Mouse (Mus musculus): ENCODE results near the gene Dgke. TPM values are rescaled to one million over a fixed set of nuclear protein-coding genes. Genes with fewer than 3 reads are reported as not detected.

Dgke gene
- total RNA-seq, 1 experiment = 24.2 TPM

DNA sequence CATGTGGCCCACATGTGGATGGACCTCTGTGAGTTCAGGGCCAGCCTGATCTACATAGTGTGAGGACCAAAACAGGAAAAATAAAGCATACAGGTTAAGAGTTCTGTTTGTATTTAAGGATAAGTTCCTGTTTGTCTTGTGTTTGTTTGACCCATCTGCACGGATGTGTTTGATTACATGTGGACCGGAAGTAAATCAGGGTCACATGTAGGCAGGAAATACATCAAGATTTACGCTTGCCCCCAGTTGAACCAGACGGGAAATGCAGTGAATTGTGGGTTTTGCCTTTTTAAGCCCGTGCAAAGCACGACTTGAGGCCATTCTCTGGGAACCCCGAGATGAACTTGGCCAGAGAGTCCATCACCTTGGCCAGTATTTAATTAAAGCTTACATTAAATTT lies 5.3 kb downstream of the Dgke start:
- H3K4me3 ChIP-seq (ENCODE audit: insufficient read depth in 1 of 2, low read depth in 1 of 2, low read length in 2 of 2, poor library complexity in 1 of 2, severe bottlenecking in 1 of 2) = no peak overlapping the region
- H3K27ac ChIP-seq (ENCODE audit: insufficient read depth, low read depth, low read length, poor library complexity, severe bottlenecking) = no peak overlapping the region
- H3K36me3 ChIP-seq (ENCODE audit: control insufficient read depth, insufficient read depth, low read length, poor library complexity, severe bottlenecking) = peaks cover 4% of the 10 kb centered on the region
- in situ Hi-C loops (cut with MboI; ENCODE audit: low sequenced_read_pairs in 2 of 2, unreplicated experiment in 2 of 2) = no loop called here
- no peak overlapping the region for H3K9ac ChIP-seq (ENCODE audit: insufficient read depth, low read depth, low read length, poor library complexity, severe bottlenecking)
- no peaks in the 10 kb centered on the region for H3K9me3 ChIP-seq (ENCODE audit: control insufficient read depth, insufficient read depth, low read depth, low read length)
- H3K4me1 ChIP-seq (ENCODE audit: control insufficient read depth in 2 of 2, insufficient read depth in 2 of 2, low read length in 2 of 2, poor library complexity in 1 of 2) = peaks cover 0 to 5% of the 10 kb centered on the region in 2 experiments; a peak in 1 of 4 replicates
- no peak for DNase-seq (ENCODE audit: low read depth, low spot score)
- TF ChIP-seq HCFC1 (IDR thresholded peaks at IDR 0.05; ENCODE audit: borderline replicate concordance, insufficient read depth, low read length) (no peak), ZC3H11A (IDR thresholded peaks at IDR 0.05; ENCODE audit: borderline replicate concordance, low read depth, low read length) (no peak), MAFK (IDR thresholded peaks at IDR 0.05; ENCODE audit: insufficient read depth, low read depth, low read length) (no peak), ZNF384 (IDR thresholded peaks at IDR 0.05; ENCODE audit: low read depth, low read length) (no peak), CHD2 (IDR thresholded peaks at IDR 0.05; ENCODE audit: low read depth, low read length) (no peak)

DNA sequence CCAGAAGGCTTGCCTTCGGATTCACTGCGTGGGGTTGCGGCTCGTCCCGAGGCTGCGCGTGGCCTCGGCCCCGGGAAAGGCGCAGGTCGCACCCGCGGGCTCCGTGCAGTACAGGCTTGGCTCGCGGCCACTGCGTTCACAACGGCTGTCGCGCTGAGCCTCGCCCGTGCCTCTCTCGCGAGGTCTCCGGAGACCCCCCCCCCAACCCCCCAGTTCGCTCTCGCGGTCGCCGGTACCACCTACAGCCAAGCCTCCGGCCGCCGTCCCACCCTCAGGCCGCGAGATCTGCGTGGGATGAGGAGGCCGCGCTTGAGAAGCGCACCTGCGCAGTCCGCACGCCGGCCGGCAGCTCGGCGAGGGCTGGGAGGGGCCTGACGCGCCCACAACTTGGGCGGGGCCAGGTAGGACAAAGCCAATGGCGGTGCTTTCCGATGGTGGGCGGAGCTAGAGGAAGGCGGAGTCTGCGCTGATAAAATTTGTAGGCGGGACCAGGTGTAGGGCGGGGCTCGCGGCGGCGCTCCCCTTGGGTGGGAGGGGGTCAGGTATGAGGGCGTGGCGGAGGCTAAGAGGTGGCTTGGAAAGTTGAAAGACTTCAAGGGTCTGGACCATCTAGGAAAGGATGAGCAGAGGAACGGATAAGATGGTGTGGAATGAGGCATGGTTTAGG lies 6.1 kb downstream of the Dgke start:
- no peaks in the 10 kb centered on the region for H3K9me3 ChIP-seq (ENCODE audit: control insufficient read depth, insufficient read depth, low read depth, low read length)

DNA sequence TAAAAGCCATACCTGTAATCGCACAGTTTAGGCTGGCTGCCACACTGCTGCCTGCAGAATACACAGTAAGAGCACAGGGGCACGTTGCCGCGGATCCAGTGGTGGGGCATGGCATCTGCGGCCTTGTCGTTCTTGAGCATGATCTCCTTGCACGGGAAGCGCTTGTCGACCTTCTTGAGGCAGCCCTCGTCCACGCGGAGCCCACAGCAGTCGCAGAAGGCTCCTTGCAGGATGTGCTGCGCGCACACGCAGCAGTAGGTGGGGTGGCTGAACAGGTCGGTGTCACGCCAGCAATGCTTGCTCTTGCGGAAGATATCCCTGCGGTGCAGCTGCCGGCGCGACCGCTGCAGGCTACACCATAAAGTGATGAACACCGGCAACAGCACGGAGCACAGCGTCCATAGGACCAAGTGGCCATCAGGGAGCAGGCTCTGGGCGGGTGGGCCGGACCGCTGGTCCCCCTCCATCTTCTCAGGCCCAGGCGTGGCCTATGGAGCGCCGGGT lies 6.7 kb downstream of the Dgke start:
- Histone ChIP-seq H3K36me3 (ENCODE audit: control insufficient read depth, insufficient read depth, low read length, poor library complexity, severe bottlenecking) (peaks cover 8% of the 10 kb centered on the region), H3K9me3 (ENCODE audit: control insufficient read depth, insufficient read depth, low read depth, low read length) (no peaks in the 10 kb centered on the region), H3K4me1 (ENCODE audit: control insufficient read depth in 2 of 2, insufficient read depth in 2 of 2, low read length in 2 of 2, poor library complexity in 1 of 2) (no peaks in the 10 kb centered on the region; a peak in 1 of 4 replicates), H3K27ac (ENCODE audit: insufficient read depth, low read depth, low read length, poor library complexity, severe bottlenecking) (peak overlapping the region; percentile 49), H3K4me3 (ENCODE audit: insufficient read depth in 1 of 2, low read depth in 1 of 2, low read length in 2 of 2, poor library complexity in 1 of 2, severe bottlenecking in 1 of 2) (peak overlapping the region; percentile 86 to 87), H3K9ac (ENCODE audit: insufficient read depth, low read depth, low read length, poor library complexity, severe bottlenecking) (peak overlapping the region; percentile 86)
- no peak for TF ChIP-seq ZC3H11A (IDR thresholded peaks at IDR 0.05; ENCODE audit: borderline replicate concordance, low read depth, low read length)
- TF ChIP-seq MAFK (IDR thresholded peaks at IDR 0.05; ENCODE audit: insufficient read depth, low read depth, low read length) = no peak
- DNase-seq (ENCODE audit: low read depth, low spot score) = no peak
- in situ Hi-C loops (cut with MboI; ENCODE audit: low sequenced_read_pairs in 2 of 2, unreplicated experiment in 2 of 2) = no loop called here

More for the DNA sequence above, 6.1 kb downstream of the Dgke start:
- peak; percentile 95 for DNase-seq (ENCODE audit: low read depth, low spot score)
- in situ Hi-C loops (cut with MboI; ENCODE audit: low sequenced_read_pairs in 2 of 2, unreplicated experiment in 2 of 2) = no loop called here
- Histone ChIP-seq H3K4me3 (ENCODE audit: insufficient read depth in 1 of 2, low read depth in 1 of 2, low read length in 2 of 2, poor library complexity in 1 of 2, severe bottlenecking in 1 of 2) (peak overlapping the region; percentile 86 to 87), H3K36me3 (ENCODE audit: control insufficient read depth, insufficient read depth, low read length, poor library complexity, severe bottlenecking) (peaks cover 7% of the 10 kb centered on the region), H3K9ac (ENCODE audit: insufficient read depth, low read depth, low read length, poor library complexity, severe bottlenecking) (peak overlapping the region; percentile 86), H3K4me1 (ENCODE audit: control insufficient read depth in 2 of 2, insufficient read depth in 2 of 2, low read length in 2 of 2, poor library complexity in 1 of 2) (peaks cover 0 to under 1% of the 10 kb centered on the region in 2 experiments; a peak in 1 of 4 replicates), H3K27ac (ENCODE audit: insufficient read depth, low read depth, low read length, poor library complexity, severe bottlenecking) (peak overlapping the region; percentile 49)
- TF ChIP-seq ZNF384 (IDR thresholded peaks at IDR 0.05; ENCODE audit: low read depth, low read length) (no peak), HCFC1 (IDR thresholded peaks at IDR 0.05; ENCODE audit: borderline replicate concordance, insufficient read depth, low read length) (no peak), CHD2 (IDR thresholded peaks at IDR 0.05; ENCODE audit: low read depth, low read length) (peak; percentile 94), MAFK (IDR thresholded peaks at IDR 0.05; ENCODE audit: insufficient read depth, low read depth, low read length) (no peak), ZC3H11A (IDR thresholded peaks at IDR 0.05; ENCODE audit: borderline replicate concordance, low read depth, low read length) (no peak)

DNA sequence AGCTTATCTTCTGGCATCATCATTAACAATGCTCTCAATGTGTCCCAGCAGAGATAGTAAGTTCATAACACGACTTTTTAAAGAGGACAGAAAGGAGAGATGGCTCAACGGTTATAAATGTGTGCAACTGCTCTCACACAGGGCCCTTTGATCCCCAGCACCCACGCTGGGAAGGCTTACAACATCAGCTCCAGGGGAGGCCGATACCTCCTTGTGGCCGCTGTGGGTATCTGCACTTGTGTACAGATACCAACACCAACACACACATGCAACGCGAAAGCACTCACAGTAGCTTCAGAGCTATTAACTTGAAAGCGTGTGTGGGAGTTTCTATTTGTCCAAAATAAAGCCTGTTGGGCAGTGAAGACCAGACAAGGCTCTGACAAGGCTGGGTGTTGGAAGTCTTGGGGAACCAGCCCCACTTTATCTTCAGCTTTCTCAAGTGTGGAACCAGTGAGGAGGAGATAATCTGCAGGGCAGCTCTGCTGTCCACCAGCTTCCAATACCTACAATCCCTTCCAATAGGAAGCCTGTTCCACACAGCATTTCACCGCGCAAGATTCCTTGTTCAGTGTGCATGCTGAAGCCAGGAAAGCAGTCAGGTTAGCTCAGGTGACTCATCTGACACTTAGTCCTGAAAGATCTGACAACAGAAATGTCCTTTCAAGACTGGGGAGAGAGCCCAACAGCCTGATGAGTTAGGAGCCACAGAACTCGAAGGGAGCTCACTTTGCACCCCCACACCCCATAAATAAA lies 8.0 kb downstream of the Dgke start:
- Histone ChIP-seq H3K9me3 (ENCODE audit: control insufficient read depth, insufficient read depth, low read depth, low read length) (no peaks in the 10 kb centered on the region), H3K4me1 (ENCODE audit: control insufficient read depth in 2 of 2, insufficient read depth in 2 of 2, low read length in 2 of 2, poor library complexity in 1 of 2) (no peaks in the 10 kb centered on the region; a peak in 1 of 4 replicates), H3K9ac (ENCODE audit: insufficient read depth, low read depth, low read length, poor library complexity, severe bottlenecking) (peak overlapping the region; percentile 53), H3K4me3 (ENCODE audit: insufficient read depth in 1 of 2, low read depth in 1 of 2, low read length in 2 of 2, poor library complexity in 1 of 2, severe bottlenecking in 1 of 2) (peak overlapping the region; percentile 86 to 87), H3K27ac (ENCODE audit: insufficient read depth, low read depth, low read length, poor library complexity, severe bottlenecking) (no peak overlapping the region), H3K36me3 (ENCODE audit: control insufficient read depth, insufficient read depth, low read length, poor library complexity, severe bottlenecking) (peaks cover 17% of the 10 kb centered on the region)
- in situ Hi-C loops (cut with MboI; ENCODE audit: low sequenced_read_pairs in 2 of 2, unreplicated experiment in 2 of 2) = no loop called here
- no peak for TF ChIP-seq MAFK (IDR thresholded peaks at IDR 0.05; ENCODE audit: insufficient read depth, low read depth, low read length)
- no peak for TF ChIP-seq HCFC1 (IDR thresholded peaks at IDR 0.05; ENCODE audit: borderline replicate concordance, insufficient read depth, low read length)
- no peak for TF ChIP-seq ZC3H11A (IDR thresholded peaks at IDR 0.05; ENCODE audit: borderline replicate concordance, low read depth, low read length)
- TF ChIP-seq ZNF384 (IDR thresholded peaks at IDR 0.05; ENCODE audit: low read depth, low read length) = no peak
- TF ChIP-seq CHD2 (IDR thresholded peaks at IDR 0.05; ENCODE audit: low read depth, low read length) = no peak
- peak; percentile 58 for DNase-seq (ENCODE audit: low read depth, low spot score)

Measured in ES-E14 (cell line).